Mouse (Mus musculus): ENCODE measurements around the gene Gm525. TPM values are rescaled to one million over a fixed set of nuclear protein-coding genes. Genes with fewer than 3 reads are reported as not detected.
"Not testable (repeated sequence)": the region's sequence is repeated elsewhere in the genome, so short reads cannot be mapped to it uniquely, and the experiment has no call there.

The Gm525 gene
- not detected for total RNA-seq (2021)
- long read RNA-seq, experiment 1, result 0 reads
- long read RNA-seq, experiment 2, result 0 reads

- DNase-seq, result no peak
These were observed at the start of gene Gm525 for GRCm38 (mm10) chr11:89073541-89073940. Gm525 (plus strand) TSS chr11:89073841.

- peak; percentile 94 to 96 for DNase-seq
These were observed 49.3 kb upstream of the Gm525 start for GRCm38 (mm10) chr11:89024181-89024881.

- DNase-seq, result no peak
These were observed 48.0 kb upstream of the Gm525 start for GRCm38 (mm10) chr11:89025603-89026002.

- DNase-seq, result peak in 1 of 2 experiments; percentile 53
These were observed 47.5 kb upstream of the Gm525 start for GRCm38 (mm10) chr11:89026117-89026516.

GRCm38 (mm10) chr11:89027955-89028361, 45.7 kb upstream of the Gm525 start:
- DNase-seq, result no peak

GRCm38 (mm10) chr11:89028871-89029405, 44.7 kb upstream of the Gm525 start:
- DNase-seq, result no peak

GRCm38 (mm10) chr11:89030552-89030951, 43.1 kb upstream of the Gm525 start:
- no peak for DNase-seq

- no peak for DNase-seq
These were observed 42.5 kb upstream of the Gm525 start for GRCm38 (mm10) chr11:89031189-89031588.

- DNase-seq, result no peak
These were observed 39.0 kb upstream of the Gm525 start for GRCm38 (mm10) chr11:89034592-89034991.

GRCm38 (mm10) chr11:89035552-89035951, 38.1 kb upstream of the Gm525 start:
- no peak for DNase-seq

GRCm38 (mm10) chr11:89038496-89038895, 35.1 kb upstream of the Gm525 start:
- no peak for DNase-seq

- peak; percentile 76 to 84 for DNase-seq
These were observed 34.3 kb upstream of the Gm525 start for GRCm38 (mm10) chr11:89039325-89039724.

GRCm38 (mm10) chr11:89041073-89041472, 32.6 kb upstream of the Gm525 start:
- not testable (repeated sequence) for DNase-seq

- DNase-seq, result peak; percentile 57 to 68
These were observed 30.6 kb upstream of the Gm525 start for GRCm38 (mm10) chr11:89043046-89043445.

- not testable (repeated sequence) for DNase-seq
These were observed 28.1 kb upstream of the Gm525 start for GRCm38 (mm10) chr11:89045501-89045900.

- DNase-seq, result no peak
These were observed 27.6 kb upstream of the Gm525 start for GRCm38 (mm10) chr11:89046021-89046420.

- no peak for DNase-seq
These were observed 21.9 kb upstream of the Gm525 start for GRCm38 (mm10) chr11:89051767-89052166.

GRCm38 (mm10) chr11:89055931-89056690, 17.5 kb upstream of the Gm525 start:
- no peak for DNase-seq

- DNase-seq, result peak in 1 of 2 experiments; percentile 34
These were observed 14.9 kb upstream of the Gm525 start for GRCm38 (mm10) chr11:89058515-89059270.

- DNase-seq, result peak; percentile 34 to 51
These were observed 13.7 kb upstream of the Gm525 start for GRCm38 (mm10) chr11:89059919-89060422.

- peak; percentile 93 to 96 for DNase-seq
These were observed 13.1 kb upstream of the Gm525 start for GRCm38 (mm10) chr11:89060423-89061089.

Measured in adrenal gland, postnatal 36 days (tissue).